Mouse (Mus musculus): ENCODE measurements at regions not wholly inside any gene's neighbourhood (a gene's known extent, or its start where the extent isn't known, plus 50 kb on each side); places are given as distances from the start of the nearest gene placed in this dataset.

DNA sequence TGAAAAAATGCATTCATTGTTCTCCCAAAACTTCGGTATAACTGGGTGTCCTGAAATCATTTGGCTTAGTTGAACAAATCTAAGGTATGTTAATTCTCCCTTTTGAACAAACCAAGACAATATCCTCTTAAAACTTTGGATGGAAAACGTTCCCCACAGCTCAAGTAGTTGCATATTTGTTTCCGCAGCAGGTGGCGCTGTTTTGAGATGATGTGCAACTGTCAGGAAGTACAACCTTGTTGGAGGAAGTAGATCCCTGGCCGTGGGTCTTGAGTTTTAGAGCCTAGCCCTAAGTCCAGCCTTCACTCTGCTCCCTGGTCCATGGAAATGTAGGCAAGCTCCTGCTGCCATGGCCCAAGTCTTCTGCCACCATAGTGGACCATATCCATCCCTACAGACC, 252.5 kb downstream of the Pdcd6ip start:
- DNase-seq (ENCODE audit: low read depth), result no peak
- TF ChIP-seq CTCF (IDR thresholded peaks at IDR 0.05; ENCODE audit: borderline replicate concordance, extremely low read depth, insufficient read depth, insufficient read length) (no peak), POLR2A (IDR thresholded peaks at IDR 0.05; ENCODE audit: borderline replicate concordance, extremely low read depth, insufficient read depth, insufficient read length, poor library complexity, severe bottlenecking) (no peak)

DNA sequence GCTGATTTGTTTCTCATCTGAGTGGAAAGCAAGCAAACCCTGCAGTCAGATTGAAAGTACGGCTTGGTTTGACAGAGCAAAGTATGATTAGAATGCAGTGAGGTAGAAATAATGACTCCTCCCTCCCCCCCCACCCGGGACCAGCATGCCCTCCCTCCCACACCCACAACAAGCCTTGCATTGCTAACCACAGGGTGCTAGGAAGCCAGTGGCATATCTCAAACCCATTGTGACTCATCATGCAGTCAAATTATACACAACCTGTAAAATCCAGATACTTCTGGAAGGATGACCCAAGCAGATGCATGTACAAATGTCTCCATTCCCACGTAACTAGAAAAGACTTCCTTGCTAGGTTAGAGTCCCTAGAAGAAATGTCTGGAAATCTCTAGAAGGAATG, 254.8 kb downstream of the Pdcd6ip start:
- TF ChIP-seq CTCF (IDR thresholded peaks at IDR 0.05; ENCODE audit: borderline replicate concordance, extremely low read depth, insufficient read depth, insufficient read length), result no peak
- TF ChIP-seq POLR2A (IDR thresholded peaks at IDR 0.05; ENCODE audit: borderline replicate concordance, extremely low read depth, insufficient read depth, insufficient read length, poor library complexity, severe bottlenecking), result no peak
- DNase-seq (ENCODE audit: low read depth), result no peak

DNA sequence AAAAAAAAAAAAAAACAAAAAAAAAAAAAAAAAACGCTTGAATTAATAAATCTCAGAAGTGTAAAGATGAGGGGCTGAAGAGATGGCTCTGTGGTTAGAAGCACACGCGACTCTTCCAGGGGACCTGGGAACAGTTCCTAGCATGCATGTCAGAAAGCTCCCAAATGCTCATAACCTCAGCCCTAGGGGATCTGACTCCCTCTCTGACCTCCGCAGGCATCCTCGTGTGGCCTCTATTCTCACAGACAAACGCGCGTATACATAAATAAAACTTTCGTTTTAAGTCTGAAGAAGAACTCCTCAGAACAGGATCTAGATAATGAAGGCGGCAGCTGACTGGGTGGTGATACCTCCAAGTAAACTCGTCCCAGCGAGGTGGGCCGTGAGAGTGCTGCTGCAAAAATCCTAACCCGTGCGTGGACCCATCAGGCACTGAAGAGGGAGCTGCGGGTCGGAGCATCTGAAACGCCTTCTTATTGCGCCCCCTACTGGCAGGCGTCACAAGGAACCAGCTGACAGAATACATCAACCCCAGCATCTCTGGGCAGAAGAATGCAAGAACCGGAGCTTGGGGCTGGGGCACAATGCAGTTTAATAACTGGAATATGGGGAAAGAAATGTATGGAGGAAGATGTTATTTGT, 266.2 kb downstream of the Pdcd6ip start:
- peak; percentile 94 for DNase-seq (ENCODE audit: low read depth)
- TF ChIP-seq CTCF (IDR thresholded peaks at IDR 0.05; ENCODE audit: borderline replicate concordance, extremely low read depth, insufficient read depth, insufficient read length) (peak; percentile 97), POLR2A (IDR thresholded peaks at IDR 0.05; ENCODE audit: borderline replicate concordance, extremely low read depth, insufficient read depth, insufficient read length, poor library complexity, severe bottlenecking) (no peak)

- DNase-seq (ENCODE audit: low read depth), result peak; percentile 72
- TF ChIP-seq POLR2A (IDR thresholded peaks at IDR 0.05; ENCODE audit: borderline replicate concordance, extremely low read depth, insufficient read depth, insufficient read length, poor library complexity, severe bottlenecking), result no peak
- no peak for TF ChIP-seq CTCF (IDR thresholded peaks at IDR 0.05; ENCODE audit: borderline replicate concordance, extremely low read depth, insufficient read depth, insufficient read length)
These were observed 269.7 kb downstream of the Pdcd6ip start for GRCm38 (mm10) chr9:113438394-113438793.

GRCm38 (mm10) chr9:113435921-113436320, 272.1 kb downstream of the Pdcd6ip start:
- no peak for DNase-seq (ENCODE audit: low read depth)
- TF ChIP-seq POLR2A (IDR thresholded peaks at IDR 0.05; ENCODE audit: borderline replicate concordance, extremely low read depth, insufficient read depth, insufficient read length, poor library complexity, severe bottlenecking), result no peak
- peak; percentile 32; the same call in 1 of the 2 replicates for TF ChIP-seq CTCF (IDR thresholded peaks at IDR 0.05; ENCODE audit: borderline replicate concordance, extremely low read depth, insufficient read depth, insufficient read length)

DNA sequence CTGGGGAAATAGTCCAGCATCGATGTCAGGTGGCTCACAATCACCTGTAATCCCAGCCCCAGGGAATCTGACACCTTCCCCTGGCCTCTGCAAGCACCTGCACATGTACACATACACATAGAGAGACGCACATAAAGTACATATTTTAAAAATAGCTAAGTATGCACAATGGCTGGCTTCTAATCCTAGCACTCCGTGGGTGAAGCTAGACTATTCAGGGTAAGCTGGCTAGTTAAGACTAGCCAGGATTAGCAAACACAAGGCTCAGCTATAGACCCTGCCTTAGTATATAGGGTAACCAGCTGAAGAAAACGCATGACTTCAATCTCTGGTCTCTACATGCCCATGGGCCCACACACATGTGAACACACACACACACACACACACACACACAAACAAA, 274.6 kb downstream of the Pdcd6ip start:
- DNase-seq (ENCODE audit: low read depth), result no peak
- TF ChIP-seq CTCF (IDR thresholded peaks at IDR 0.05; ENCODE audit: borderline replicate concordance, extremely low read depth, insufficient read depth, insufficient read length), result no peak
- TF ChIP-seq POLR2A (IDR thresholded peaks at IDR 0.05; ENCODE audit: borderline replicate concordance, extremely low read depth, insufficient read depth, insufficient read length, poor library complexity, severe bottlenecking), result no peak

DNA sequence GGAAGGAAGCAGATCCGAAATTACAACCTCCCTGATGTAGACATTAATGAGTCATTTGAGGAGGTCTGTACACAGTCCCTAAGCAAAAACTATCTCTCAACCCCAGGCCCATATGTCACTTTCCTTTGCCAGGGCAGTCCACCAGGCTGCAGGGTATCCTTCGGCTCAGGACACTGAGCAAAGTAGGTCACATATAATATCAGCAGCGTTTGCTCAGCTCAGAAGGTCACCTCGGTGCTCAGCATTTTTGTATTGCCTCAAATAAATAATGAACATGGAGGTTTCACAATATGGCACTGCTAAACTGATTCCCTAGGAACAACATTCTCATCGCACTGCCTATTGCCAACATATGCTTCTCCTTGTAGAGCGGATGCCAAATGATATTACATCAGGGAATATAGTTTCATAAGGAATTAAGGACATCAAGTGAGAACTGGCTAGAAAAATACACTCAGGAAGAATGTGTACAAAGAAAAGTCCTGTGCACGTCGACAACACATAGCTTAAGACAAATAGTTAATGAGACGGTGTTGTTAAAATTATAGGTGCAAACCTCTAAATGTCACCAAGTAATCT, 275.4 kb downstream of the Pdcd6ip start:
- DNase-seq (ENCODE audit: low read depth), result peak; percentile 49
- no peak for TF ChIP-seq POLR2A (IDR thresholded peaks at IDR 0.05; ENCODE audit: borderline replicate concordance, extremely low read depth, insufficient read depth, insufficient read length, poor library complexity, severe bottlenecking)
- no peak for TF ChIP-seq CTCF (IDR thresholded peaks at IDR 0.05; ENCODE audit: borderline replicate concordance, extremely low read depth, insufficient read depth, insufficient read length)

- TF ChIP-seq POLR2A (IDR thresholded peaks at IDR 0.05; ENCODE audit: borderline replicate concordance, extremely low read depth, insufficient read depth, insufficient read length, poor library complexity, severe bottlenecking) (no peak), CTCF (IDR thresholded peaks at IDR 0.05; ENCODE audit: borderline replicate concordance, extremely low read depth, insufficient read depth, insufficient read length) (no peak)
- no peak for DNase-seq (ENCODE audit: low read depth)
These were observed 277.6 kb downstream of the Pdcd6ip start for GRCm38 (mm10) chr9:113430411-113430810.

- TF ChIP-seq CTCF (IDR thresholded peaks at IDR 0.05; ENCODE audit: borderline replicate concordance, extremely low read depth, insufficient read depth, insufficient read length), result no peak
- TF ChIP-seq POLR2A (IDR thresholded peaks at IDR 0.05; ENCODE audit: borderline replicate concordance, extremely low read depth, insufficient read depth, insufficient read length, poor library complexity, severe bottlenecking), result no peak
- no peak for DNase-seq (ENCODE audit: low read depth)
These were observed 280.8 kb downstream of the Pdcd6ip start for GRCm38 (mm10) chr9:113427281-113427680.

- no peak for DNase-seq (ENCODE audit: low read depth)
- TF ChIP-seq POLR2A (IDR thresholded peaks at IDR 0.05; ENCODE audit: borderline replicate concordance, extremely low read depth, insufficient read depth, insufficient read length, poor library complexity, severe bottlenecking) (no peak), CTCF (IDR thresholded peaks at IDR 0.05; ENCODE audit: borderline replicate concordance, extremely low read depth, insufficient read depth, insufficient read length) (no peak)
These were observed 281.7 kb downstream of the Pdcd6ip start for GRCm38 (mm10) chr9:113426324-113426723.

DNA sequence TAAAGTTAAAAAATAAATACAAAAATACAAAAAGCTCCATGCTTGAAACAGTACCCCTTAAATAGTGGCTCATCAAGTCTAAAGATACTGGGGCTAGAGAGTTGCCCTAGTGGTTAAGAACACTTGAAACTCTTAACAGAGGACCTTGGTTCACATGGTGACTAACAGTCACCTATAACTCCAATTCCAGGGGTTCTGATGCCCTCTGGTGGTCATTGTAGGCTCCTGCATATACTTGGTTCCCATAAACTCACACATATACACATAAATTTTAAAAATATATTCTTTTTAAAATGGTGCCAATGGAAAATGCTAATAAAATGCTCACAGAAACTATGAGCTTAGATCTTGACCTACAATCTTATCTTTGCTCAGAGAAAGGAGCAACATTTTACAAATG, 286.4 kb downstream of the Pdcd6ip start:
- no peak for TF ChIP-seq CTCF (IDR thresholded peaks at IDR 0.05; ENCODE audit: borderline replicate concordance, extremely low read depth, insufficient read depth, insufficient read length)
- no peak for TF ChIP-seq POLR2A (IDR thresholded peaks at IDR 0.05; ENCODE audit: borderline replicate concordance, extremely low read depth, insufficient read depth, insufficient read length, poor library complexity, severe bottlenecking)
- no peak for DNase-seq (ENCODE audit: low read depth)

- TF ChIP-seq CTCF (IDR thresholded peaks at IDR 0.05; ENCODE audit: borderline replicate concordance, extremely low read depth, insufficient read depth, insufficient read length) (no peak), POLR2A (IDR thresholded peaks at IDR 0.05; ENCODE audit: borderline replicate concordance, extremely low read depth, insufficient read depth, insufficient read length, poor library complexity, severe bottlenecking) (no peak)
- DNase-seq (ENCODE audit: low read depth), result no peak
These were observed 286.9 kb downstream of the Pdcd6ip start for GRCm38 (mm10) chr9:113421121-113421520.
